Mouse (Mus musculus) liver, embryonic 18 days (tissue): ENCODE data around the gene Msln. TPM values are rescaled to one million over a fixed set of nuclear protein-coding genes. Genes with fewer than 3 reads are reported as not detected.

Experiments used
- polyA plus RNA-seq: library from polyadenylated mRNA; depleted of rRNA; stranded (reverse); fragments of >200 nt; gene quantifications from 2 replicates; pipeline ENCODE4 v1.2.3, GENCODE M21; 2012; rRNA removed

Msln gene
- 8.0 and 9.1 TPM in 2 replicates for polyA plus RNA-seq

DNA sequence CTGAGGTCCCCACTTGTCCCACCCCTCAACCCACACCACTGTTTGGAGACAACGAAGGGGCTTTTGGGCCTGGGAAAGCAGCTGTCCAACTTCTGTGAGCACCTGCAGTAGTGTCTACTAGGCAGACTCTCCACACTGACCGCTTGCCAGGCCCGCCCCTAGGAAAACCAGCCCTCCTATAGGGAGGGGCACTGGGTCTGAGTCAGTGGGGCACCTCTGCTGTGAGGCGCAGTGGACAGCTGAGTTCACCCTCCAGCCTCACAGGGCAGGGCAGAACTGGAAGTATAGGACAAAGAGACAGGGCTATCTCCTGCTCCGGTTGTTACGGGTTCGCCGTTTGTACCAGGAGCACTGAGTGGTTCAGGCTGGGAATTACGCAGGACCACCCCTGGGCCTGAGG is at the start of gene Msln:
Gene Msln, minus strand, starts transcription at position 138 of the 400 bp plus-strand sequence.

GRCm38 (mm10) chr17:25796951-25797369 is 42.8 kb upstream of the Msln start, which contains the start of gene Metrn:
Gene Metrn (minus strand): TSS chr17:25797136.

DNA sequence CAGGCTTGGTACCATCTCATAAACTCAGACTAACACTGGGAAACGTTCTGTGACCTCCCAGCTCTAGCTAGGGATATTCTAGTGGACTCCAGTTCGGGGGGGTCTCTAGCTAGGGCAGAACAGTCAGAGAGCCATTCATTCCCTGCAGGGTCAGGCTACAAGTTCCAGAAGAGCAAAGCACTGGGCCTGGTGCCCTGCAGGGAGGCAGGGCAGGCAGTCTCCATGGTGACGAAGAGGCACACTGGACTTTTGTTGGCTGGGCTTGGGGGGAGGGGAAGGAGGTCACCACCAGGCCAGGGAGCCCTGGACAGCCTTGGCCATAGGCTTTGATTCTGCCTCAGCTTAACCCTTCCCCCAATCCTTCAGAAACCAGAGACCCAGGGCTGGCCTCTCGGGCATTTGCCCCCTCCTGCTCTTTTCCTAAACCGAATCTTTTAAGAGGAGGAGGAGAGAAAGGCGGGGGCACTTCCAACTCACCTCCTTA is 41.5 kb upstream of the Msln start, which contains the start of gene AC134908.4:
Gene AC134908.4, minus strand, starts transcription at position 51 of the 484 bp plus-strand sequence.

GRCm38 (mm10) chr17:25792615-25793014 is 38.4 kb upstream of the Msln start, which contains the start of gene Fam173a:
Gene Fam173a (minus strand): TSS chr17:25792901.

DNA sequence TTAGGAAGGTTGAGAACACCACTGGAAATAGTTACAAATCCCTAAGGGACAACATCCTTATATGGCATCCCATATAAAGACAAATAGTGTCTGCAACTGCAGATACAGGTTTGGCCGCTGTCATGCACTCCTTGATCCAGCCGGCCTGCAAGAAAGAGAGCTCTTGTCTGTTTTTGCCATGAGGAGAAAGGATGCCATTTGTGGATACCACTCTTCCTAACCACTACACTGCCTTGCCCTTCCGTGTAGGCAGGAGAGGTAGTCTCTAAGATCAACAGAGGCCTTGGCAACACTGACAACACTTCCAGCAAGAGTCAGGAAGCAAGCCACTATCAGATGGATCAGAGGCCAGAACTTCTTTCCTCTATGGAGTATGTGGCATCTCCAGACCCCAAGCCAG is 32.1 kb upstream of the Msln start, which contains the start of gene Ccdc78:
Gene Ccdc78, plus strand, starts transcription at position 301 of the 400 bp plus-strand sequence.

GRCm38 (mm10) chr17:25785281-25785745 is 31.1 kb upstream of the Msln start, which contains the start of gene Haghl:
Gene Haghl (minus strand): TSS chr17:25785673.

DNA sequence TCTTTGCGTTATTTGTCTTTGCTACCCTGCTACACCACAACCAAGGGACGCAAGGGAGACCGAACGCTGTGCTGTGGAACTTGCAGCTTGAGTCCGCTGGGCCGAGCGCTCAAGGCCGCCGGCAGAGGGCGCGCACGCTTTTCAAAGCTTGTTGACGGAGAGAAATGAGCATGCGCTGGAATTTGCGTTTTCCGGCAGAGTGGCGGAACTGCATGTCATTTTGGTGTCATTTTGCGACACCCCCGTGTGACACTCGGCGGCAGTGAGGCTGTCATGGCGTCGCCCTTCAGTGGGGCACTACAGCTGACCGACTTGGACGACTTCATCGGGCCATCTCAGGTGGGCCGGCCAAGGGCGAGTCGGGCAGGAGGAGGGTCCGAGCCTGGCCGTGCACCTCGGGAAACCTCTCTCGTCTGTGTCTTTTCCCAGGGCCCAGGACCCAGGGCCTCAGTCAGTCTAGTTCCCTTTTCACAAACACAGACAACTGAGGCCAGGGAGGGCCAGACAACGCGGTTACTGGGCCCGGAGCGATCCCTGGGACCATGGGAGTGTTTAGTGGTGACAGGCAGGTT is 19.5 kb upstream of the Msln start, which contains the start of gene Narfl:
Gene Narfl, plus strand, starts transcription at position 228 of the 572 bp plus-strand sequence.

DNA sequence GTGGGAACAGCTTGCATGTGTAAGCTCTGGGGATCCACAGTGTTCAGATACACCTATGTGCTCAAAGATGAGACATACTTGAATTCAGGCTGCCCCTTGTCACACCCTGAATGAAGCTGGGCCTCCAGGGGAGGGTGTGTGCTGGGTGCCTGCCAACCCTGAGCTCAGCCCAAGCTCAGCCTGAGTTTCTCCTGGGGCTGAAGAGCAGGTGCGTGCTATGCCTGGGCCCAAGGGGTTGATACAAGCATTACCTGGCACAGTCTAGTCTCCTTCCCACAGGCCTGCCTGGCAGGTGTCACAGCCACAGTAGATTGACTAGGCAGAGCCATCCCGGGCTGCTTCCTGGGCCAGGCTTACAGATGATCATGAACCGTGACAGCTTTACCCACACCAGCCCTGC is 18.4 kb downstream of the Msln start, which contains the start of gene Mslnl:
Gene Mslnl, plus strand, starts transcription at position 298 of the 400 bp plus-strand sequence.

GRCm38 (mm10) chr17:25727265-25728008 is 26.7 kb downstream of the Msln start, which contains the start of the genes Chtf18 and Rpusd1:
Gene Chtf18 (minus strand): TSS chr17:25727419.
Gene Rpusd1 (plus strand): TSS chr17:25727670.

GRCm38 (mm10) chr17:25716711-25717637 is 37.2 kb downstream of the Msln start, which contains the start of gene Gng13:
Gene Gng13 (plus strand): TSS chr17:25717171.

Other genes with a start within 250 kb of the Msln start
- 0.02 and 0.05 TPM in 2 replicates for gene Sox8, start 183.7 kb downstream of the Msln start, polyA plus RNA-seq
- gene Lmf1, start 175.3 kb downstream of the Msln start, polyA plus RNA-seq, result 5.2 and 6.2 TPM in 2 replicates
- 0.05 TPM in 1 of 2 replicates, not detected in the other for gene Gng13, start 37.2 kb downstream of the Msln start, polyA plus RNA-seq
- 5.2 and 6.8 TPM in 2 replicates for gene Chtf18, start 27.0 kb downstream of the Msln start, polyA plus RNA-seq
- 7.9 and 8.1 TPM in 2 replicates for gene Rpusd1, start 26.7 kb downstream of the Msln start, polyA plus RNA-seq
- not detected in 2 replicates for gene Mslnl, start 18.3 kb downstream of the Msln start, polyA plus RNA-seq
- gene Narfl, start 19.4 kb upstream of the Msln start, polyA plus RNA-seq, result 10.9 and 12.1 TPM in 2 replicates
- gene Haghl, start 31.3 kb upstream of the Msln start, polyA plus RNA-seq, result 7.7 and 9.7 TPM in 2 replicates
- gene Ccdc78, start 32.2 kb upstream of the Msln start, polyA plus RNA-seq, result 0.01 and 0.02 TPM in 2 replicates
- gene Fam173a, start 38.5 kb upstream of the Msln start, polyA plus RNA-seq, result 45.0 and 49.0 TPM in 2 replicates
- gene AC134908.4, start 41.3 kb upstream of the Msln start, polyA plus RNA-seq, result not detected in 2 replicates
- gene Metrn, start 42.8 kb upstream of the Msln start, polyA plus RNA-seq, result 13.1 and 16.2 TPM in 2 replicates
- 0.08 TPM in 2 replicates for gene Fbxl16, start 54.7 kb upstream of the Msln start, polyA plus RNA-seq
- gene Wdr24, start 69.2 kb upstream of the Msln start, polyA plus RNA-seq, result 14.1 and 15.5 TPM in 2 replicates
- 22.4 and 24.2 TPM in 2 replicates for gene Jmjd8, start 74.5 kb upstream of the Msln start, polyA plus RNA-seq
- gene Stub1, start 79.0 kb upstream of the Msln start, polyA plus RNA-seq, result 82.1 and 92.4 TPM in 2 replicates
- gene Rhbdl1, start 82.9 kb upstream of the Msln start, polyA plus RNA-seq, result 1.3 and 2.0 TPM in 2 replicates
- gene Gm20683, start 87.4 kb upstream of the Msln start, polyA plus RNA-seq, result 2.9 and 3.8 TPM in 2 replicates
- 28.3 and 35.9 TPM in 2 replicates for gene Rhot2, start 90.5 kb upstream of the Msln start, polyA plus RNA-seq
- 8.8 and 9.9 TPM in 2 replicates for gene Wdr90, start 107.1 kb upstream of the Msln start, polyA plus RNA-seq
- 34.5 and 45.2 TPM in 2 replicates for gene Mcrip2, start 114.4 kb upstream of the Msln start, polyA plus RNA-seq
- gene Mettl26, start 120.7 kb upstream of the Msln start, polyA plus RNA-seq, result 61.8 and 63.8 TPM in 2 replicates
- 0.13 and 0.16 TPM in 2 replicates for gene Wfikkn1, start 126.5 kb upstream of the Msln start, polyA plus RNA-seq
- gene Rab40c, start 165.3 kb upstream of the Msln start, polyA plus RNA-seq, result 8.7 and 11.1 TPM in 2 replicates
- gene Pigq, start 190.6 kb upstream of the Msln start, polyA plus RNA-seq, result 123 and 127 TPM in 2 replicates
- 2.6 and 3.4 TPM in 2 replicates for gene Nhlrc4, start 190.6 kb upstream of the Msln start, polyA plus RNA-seq
- 0.03 and 0.04 TPM in 2 replicates for gene A930017K11Rik, start 198.2 kb upstream of the Msln start, polyA plus RNA-seq
- 5.2 and 6.5 TPM in 2 replicates for gene Capn15, start 231.4 kb upstream of the Msln start, polyA plus RNA-seq